Mouse (Mus musculus): Measurements from ENCODE around the gene Cntnap2. TPM values are rescaled to one million over a fixed set of nuclear protein-coding genes. Genes with fewer than 3 reads are reported as not detected.
"Not testable (repeated sequence)": the region's sequence is repeated elsewhere in the genome, so short reads cannot be mapped to it uniquely, and the experiment has no call there.

Gene Cntnap2
- total RNA-seq, 2 experiments from 2014 or later, result not detected

- no peak for ATAC-seq (replicated peaks; ENCODE audit: low FRiP score, poor library complexity, severe bottlenecking)
These were observed 2132.2 kb downstream of the Cntnap2 start for GRCm38 (mm10) chr6:47191277-47191800.

- peak; percentile 51 for ATAC-seq (replicated peaks; ENCODE audit: low FRiP score, poor library complexity, severe bottlenecking)
These were observed 2132.8 kb downstream of the Cntnap2 start for GRCm38 (mm10) chr6:47191940-47192339.

GRCm38 (mm10) chr6:47192478-47192877, 2133.3 kb downstream of the Cntnap2 start:
- ATAC-seq (replicated peaks; ENCODE audit: low FRiP score, poor library complexity, severe bottlenecking), result 0 out of 2 replicates have a peak, but pooled peaks have one; percentile 27

GRCm38 (mm10) chr6:47197570-47197969, 2138.4 kb downstream of the Cntnap2 start:
- no peak for ATAC-seq (replicated peaks; ENCODE audit: low FRiP score, poor library complexity, severe bottlenecking)

GRCm38 (mm10) chr6:47200671-47201070, 2141.5 kb downstream of the Cntnap2 start:
- no peak for ATAC-seq (replicated peaks; ENCODE audit: low FRiP score, poor library complexity, severe bottlenecking)

- ATAC-seq (replicated peaks; ENCODE audit: low FRiP score, poor library complexity, severe bottlenecking), result no peak
These were observed 2148.9 kb downstream of the Cntnap2 start for GRCm38 (mm10) chr6:47208031-47208430.

GRCm38 (mm10) chr6:47214731-47215130, 2155.6 kb downstream of the Cntnap2 start:
- no peak for ATAC-seq (replicated peaks; ENCODE audit: low FRiP score, poor library complexity, severe bottlenecking)

- ATAC-seq (replicated peaks; ENCODE audit: low FRiP score, poor library complexity, severe bottlenecking), result not testable (repeated sequence)
These were observed 2164.4 kb downstream of the Cntnap2 start for GRCm38 (mm10) chr6:47223578-47223977.

GRCm38 (mm10) chr6:47225391-47225790, 2166.2 kb downstream of the Cntnap2 start:
- not testable (repeated sequence) for ATAC-seq (replicated peaks; ENCODE audit: low FRiP score, poor library complexity, severe bottlenecking)

- ATAC-seq (replicated peaks; ENCODE audit: low FRiP score, poor library complexity, severe bottlenecking), result no peak
These were observed 2168.4 kb downstream of the Cntnap2 start for GRCm38 (mm10) chr6:47227601-47228000.

GRCm38 (mm10) chr6:47228676-47229317, 2169.6 kb downstream of the Cntnap2 start:
- no peak for ATAC-seq (replicated peaks; ENCODE audit: low FRiP score, poor library complexity, severe bottlenecking)

- no peak for ATAC-seq (replicated peaks; ENCODE audit: low FRiP score, poor library complexity, severe bottlenecking)
These were observed 2172.4 kb downstream of the Cntnap2 start for GRCm38 (mm10) chr6:47231513-47231912.

- no peak for ATAC-seq (replicated peaks; ENCODE audit: low FRiP score, poor library complexity, severe bottlenecking)
These were observed 2180.3 kb downstream of the Cntnap2 start for GRCm38 (mm10) chr6:47239376-47239921.

GRCm38 (mm10) chr6:47241379-47241778, 2182.2 kb downstream of the Cntnap2 start:
- ATAC-seq (replicated peaks; ENCODE audit: low FRiP score, poor library complexity, severe bottlenecking), result no peak

GRCm38 (mm10) chr6:47243863-47244606, 2184.9 kb downstream of the Cntnap2 start:
- no peak; the same call in 1 of the 2 replicates for ATAC-seq (replicated peaks; ENCODE audit: low FRiP score, poor library complexity, severe bottlenecking)

GRCm38 (mm10) chr6:47244642-47245041, 2185.5 kb downstream of the Cntnap2 start:
- no peak for ATAC-seq (replicated peaks; ENCODE audit: low FRiP score, poor library complexity, severe bottlenecking)

GRCm38 (mm10) chr6:47255270-47255669, 2196.1 kb downstream of the Cntnap2 start:
- ATAC-seq (replicated peaks; ENCODE audit: low FRiP score, poor library complexity, severe bottlenecking), result no peak

GRCm38 (mm10) chr6:47256227-47256887, 2197.2 kb downstream of the Cntnap2 start:
- no peak for ATAC-seq (replicated peaks; ENCODE audit: low FRiP score, poor library complexity, severe bottlenecking)

- ATAC-seq (replicated peaks; ENCODE audit: low FRiP score, poor library complexity, severe bottlenecking), result no peak
These were observed 2197.9 kb downstream of the Cntnap2 start for GRCm38 (mm10) chr6:47256918-47257506.

GRCm38 (mm10) chr6:47259626-47260114, 2200.5 kb downstream of the Cntnap2 start:
- ATAC-seq (replicated peaks; ENCODE audit: low FRiP score, poor library complexity, severe bottlenecking), result no peak
